In the genomic region with DNA sequence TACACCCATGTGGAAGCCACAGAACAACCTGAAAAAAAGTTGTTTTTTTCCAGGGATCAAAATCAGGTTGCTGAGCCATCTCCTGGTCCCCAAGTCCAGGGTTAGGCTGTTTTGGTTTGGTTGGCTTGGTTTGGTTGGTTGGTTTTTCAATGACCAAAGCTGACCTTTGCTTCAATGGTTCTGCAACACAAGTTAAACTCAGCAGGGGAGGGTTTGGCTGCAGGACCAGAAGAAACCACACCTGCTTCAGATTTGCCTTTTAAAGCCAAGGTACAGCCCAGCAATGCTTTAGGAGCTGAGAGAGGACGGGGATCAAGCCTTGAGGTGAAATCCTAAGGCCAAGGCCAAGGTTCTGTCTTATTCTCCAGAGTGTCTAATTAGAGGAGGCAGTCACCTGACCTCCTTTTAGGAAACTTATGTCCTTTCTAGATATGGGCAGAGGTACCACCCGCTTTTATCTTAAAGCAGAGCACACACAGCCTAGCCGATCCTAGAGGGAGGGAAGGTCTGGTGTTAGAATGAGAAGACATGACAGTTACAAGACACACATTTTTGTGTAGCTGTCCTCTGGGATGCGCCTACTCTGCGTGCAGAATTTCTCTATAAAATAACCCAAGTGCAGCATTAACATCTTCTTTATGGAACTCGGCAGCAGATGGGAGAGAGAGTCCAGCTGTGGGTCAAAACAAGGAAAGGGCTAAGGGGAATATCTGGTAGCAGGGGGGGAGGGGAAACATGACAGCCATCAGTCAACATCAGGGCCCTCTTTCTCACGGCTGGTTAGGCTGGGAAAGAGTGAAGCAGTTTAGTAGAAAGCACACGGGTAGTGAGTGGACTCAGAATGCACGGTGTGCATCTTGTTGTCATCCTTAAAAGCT, we compare ENCODE assay signal across 13 mouse cellular contexts. TPM values are rescaled to one million over a fixed set of nuclear protein-coding genes. Genes with fewer than 3 reads are reported as not detected.
A peak's percentile ranks its signal among the peaks of the same experiment; 100 is the strongest.
DNase-seq lines count a peak whose midpoint lies in the region; ATAC-seq and TF ChIP-seq lines count a peak whose summit lies in the region.
"Had no signal": no experiment of that assay in that cellular context is flagged by ENCODE, and none has a peak within 500 bp of the region (broad histone marks: within the 10 kb centered on the region; RNA-seq: fewer than 3 reads in every experiment).

No protein-coding gene starts in this region.

- WGBS in heart, embryonic 14.5 days = 50% methylated on average over 9 of the region's 9 CpGs
- WGBS in cerebellum, adult 2 months = 79% methylated on average over 9 of the region's 9 CpGs
- 91% methylated on average over 9 of the region's 9 CpGs for whole genome bisulfite sequencing in thymus, adult 2 months

- no peak for TF ChIP-seq CTCF in cerebellum, adult 2 months (IDR thresholded peaks at IDR 0.05; ENCODE audit: borderline replicate concordance, insufficient read depth, low read depth, low read length)
- no peak for TF ChIP-seq CTCF in thymus, adult 2 months (IDR thresholded peaks at IDR 0.05; ENCODE audit: borderline replicate concordance, control insufficient read depth, extremely low read depth, insufficient read depth, low read length, poor library complexity)

- 0 out of 2 replicates have a peak overlapping the region, but pooled peaks have one; percentile 3 for H3K4me2 ChIP-seq in heart, embryonic 14.5 days (ENCODE audit: low read length)
- H3K4me2 ChIP-seq: embryonic facial prominence, embryonic 12.5 days; limb, embryonic 12.5 days had no signal

- H3K4me1 ChIP-seq in heart, embryonic 14.5 days (ENCODE audit: control insufficient read depth in 2 of 2, insufficient read depth in 2 of 2, low read length in 2 of 2) = peaks cover 48 to 74% of the 10 kb centered on the region in 2 experiments
- H3K4me1 ChIP-seq in cerebellum, adult 2 months (ENCODE audit: control insufficient read depth, insufficient read depth, low read length) = no peaks in the 10 kb centered on the region
- no peaks in the 10 kb centered on the region for H3K4me1 ChIP-seq in thymus, adult 2 months (replicated peaks; ENCODE audit: control insufficient read depth, insufficient read depth, low read length)

- H3K9ac ChIP-seq in heart, embryonic 14.5 days (ENCODE audit: low read length) = no peak overlapping the region
- H3K9ac ChIP-seq: embryonic facial prominence, embryonic 12.5 days; limb, embryonic 12.5 days had no signal

- no peak for TF ChIP-seq POLR2A in cerebellum, adult 2 months (IDR thresholded peaks at IDR 0.05; ENCODE audit: borderline replicate concordance, insufficient read depth, low read length)
- no peak for TF ChIP-seq POLR2A in thymus, adult 2 months (IDR thresholded peaks at IDR 0.05; ENCODE audit: control insufficient read depth, extremely low read depth, insufficient read depth, low read length, poor library complexity)

- H3K36me3 ChIP-seq in heart, embryonic 14.5 days (ENCODE audit: control insufficient read depth, insufficient read depth, low read length) = peaks cover 25% of the 10 kb centered on the region
- no peaks in the 10 kb centered on the region for H3K36me3 ChIP-seq in thymus, adult 2 months (ENCODE audit: control insufficient read depth, insufficient read depth, low read length)
- H3K36me3 ChIP-seq: embryonic facial prominence, embryonic 12.5 days had no signal

- H3K27ac ChIP-seq in heart, embryonic 14.5 days (replicated peaks in 1 of 2; ENCODE audit: control insufficient read depth in 1 of 2, insufficient read depth in 1 of 2, low read depth in 2 of 2, low read length in 2 of 2) = 0 out of 4 replicates have a peak overlapping the region, but pooled peaks of 1 of the 2 experiments have one; percentile 6
- H3K27ac ChIP-seq in cerebellum, adult 2 months (ENCODE audit: insufficient read depth, low read length) = no peak overlapping the region
- H3K27ac ChIP-seq in thymus, adult 2 months (ENCODE audit: control insufficient read depth, insufficient read depth, low read length) = no peak overlapping the region
- H3K27ac ChIP-seq: embryonic facial prominence, embryonic 12.5 days; limb, embryonic 12.5 days had no signal

- DNase-seq in heart, postnatal 36 days = no peak
- DNase-seq in c-Kit-positive CD71-positive TER-119-positive erythroid progenitor cells, embryonic 14.5 days (ENCODE audit: low spot score) = peak; percentile 74
- DNase-seq in kidney, postnatal 14 days = peak; percentile 77
- no peak for DNase-seq in cerebellum, adult 2 months
- no peak for DNase-seq in thymus, adult 2 months
- DNase-seq: cerebellum, adult 11 months; retina, postnatal 1 day had no signal

- ATAC-seq in heart, embryonic 14.5 days (ENCODE audit: insufficient number of reproducible peaks, insufficient read depth, low FRiP score, low read depth) = no peak
- ATAC-seq in megakaryocyte-erythroid progenitor cell, adult 5-6 weeks (replicated peaks; ENCODE audit: low FRiP score, low TSS enrichment, poor library complexity, severe bottlenecking) = peak; percentile 95
- no peak for ATAC-seq in cerebellum, adult (ENCODE audit: insufficient number of reproducible peaks, low FRiP score, low TSS enrichment)
- ATAC-seq: forebrain, embryonic 16.5 days had no signal

- no peaks in the 10 kb centered on the region for H3K27me3 ChIP-seq in heart, embryonic 14.5 days (ENCODE audit: control insufficient read depth, insufficient read depth, low read length)
- H3K27me3 ChIP-seq in cerebellum, adult 2 months (ENCODE audit: control insufficient read depth, insufficient read depth, low read length) = no peaks in the 10 kb centered on the region; the same call in 1 of the 2 replicates
- no peaks in the 10 kb centered on the region for H3K27me3 ChIP-seq in thymus, adult 2 months (ENCODE audit: control insufficient read depth, insufficient read depth, low read length)
- H3K27me3 ChIP-seq: embryonic facial prominence, embryonic 12.5 days; limb, embryonic 12.5 days had no signal

- no peaks in the 10 kb centered on the region for H3K9me3 ChIP-seq in heart, embryonic 14.5 days (ENCODE audit: control insufficient read depth, low read length)
- H3K9me3 ChIP-seq: embryonic facial prominence, embryonic 12.5 days; limb, embryonic 12.5 days had no signal

- intact Hi-C loops in heart, postnatal 36 days (cut with DNase I) = no loop called here

- H3K4me3 ChIP-seq in heart, embryonic 14.5 days (ENCODE audit: control insufficient read depth in 1 of 2, insufficient read depth in 1 of 2, low read depth in 1 of 2, low read length in 2 of 2) = no peak overlapping the region
- H3K4me3 ChIP-seq in cerebellum, adult 2 months (replicated peaks; ENCODE audit: insufficient read depth, low read depth, low read length) = no peak overlapping the region
- no peak overlapping the region for H3K4me3 ChIP-seq in thymus, adult 2 months (ENCODE audit: control insufficient read depth, insufficient read depth, low read length)
- H3K4me3 ChIP-seq: embryonic facial prominence, embryonic 12.5 days; limb, embryonic 12.5 days had no signal

RNA-seq across cellular contexts. Expression of gene Shb, which starts 10.3 kb away (rescaled TPM):
- polyA plus RNA-seq in heart, embryonic 14.5 days (2014; fragmentation: Nextera tagmentation; extraction: Ambion mirVana) = 15.3 and 19.0 TPM in 2 replicates
- 10 to 100 TPM; 24.2 to 40.9 TPM for total RNA-seq in heart, postnatal 36 days (2021)
- total RNA-seq in megakaryocyte-erythroid progenitor cell, adult 5-6 weeks (2014; fragmentation: Nextera tagmentation) = 3.3 and 7.8 TPM in 2 replicates
- 0.50 and 8.9 TPM in 2 replicates for total RNA-seq in megakaryocyte-erythroid progenitor cell, adult 5-6 weeks (2017)
- 7.1 and 8.3 TPM in 2 replicates for polyA plus RNA-seq in cerebellum, adult 2 months (2012; rRNA removed)
- 12.0 and 14.5 TPM in 2 replicates for polyA plus RNA-seq in thymus, adult 2 months (2012; rRNA removed)

Comparison
In these comparisons a context has a peak if more than half of its experiments do, and no peak if none do; other contexts are left out.
1. DNase-seq: peak in c-Kit-positive CD71-positive TER-119-positive erythroid progenitor cells, embryonic 14.5 days (single experiment) and kidney, postnatal 14 days (single experiment); none in heart, postnatal 36 days (0 of 2), cerebellum, adult 2 months (0 of 2) and thymus, adult 2 months (single experiment).